Mouse (Mus musculus) stomach, embryonic 14.5 days (tissue): Measurements from ENCODE around the gene Srgap1. TPM values are rescaled to one million over a fixed set of nuclear protein-coding genes. Genes with fewer than 3 reads are reported as not detected.

ENCODE experiments used
- ATAC-seq: fragments of 200-750 bp; cut with Nextera tagmentation; 2 replicates; pipeline ENCODE4 v1.8.0; 2017; ENCODE audit warnings: low read depth, moderate TSS enrichment; ENCODE audit not compliant: insufficient number of reproducible peaks, insufficient read depth, low FRiP score
- H3K27ac ChIP-seq: fragments of 300-500 bp; sonication (generic); 2 replicates; pipeline ENCODE4 v1.5.1; 2014; ENCODE audit warnings: mild to moderate bottlenecking, low read length, moderate library complexity, mixed read lengths
- H3K27me3 ChIP-seq: fragments of 300-500 bp; sonication (generic); 2 replicates; pipeline ENCODE4 v1.6.1; 2014; ENCODE audit warnings: low read length, control low read depth, mixed read lengths; ENCODE audit not compliant: control insufficient read depth, insufficient read depth
- H3K36me3 ChIP-seq: fragments of 300-500 bp; sonication (generic); 2 replicates; pipeline ENCODE4 v1.6.1; 2014; ENCODE audit warnings: mild to moderate bottlenecking, control low read depth, low read length, moderate library complexity, mixed read lengths; ENCODE audit not compliant: control insufficient read depth, insufficient read depth
- H3K4me1 ChIP-seq: fragments of 300-500 bp; sonication (generic); 2 replicates; pipeline ENCODE4 v1.6.1; 2014; ENCODE audit warnings: low read length, control low read depth, mixed read lengths; ENCODE audit not compliant: control insufficient read depth, insufficient read depth
- H3K4me2 ChIP-seq: fragments of 300-500 bp; sonication (generic); replicated peaks from 2 replicates; pipeline ENCODE4 v1.6.1; 2014; ENCODE audit warnings: low read depth, low read length, control low read depth
- H3K4me3 ChIP-seq: fragments of 300-500 bp; sonication (generic); 2 replicates; pipeline ENCODE4 v1.5.1; 2014; ENCODE audit warnings: low read depth, low read length, control low read depth
- H3K9ac ChIP-seq: fragments of 300-500 bp; sonication (generic); replicated peaks from 2 replicates; pipeline ENCODE4 v1.6.1; 2014; ENCODE audit warnings: low read depth, mild to moderate bottlenecking, control low read depth, low read length, moderate library complexity, mixed read lengths
- H3K9me3 ChIP-seq: fragments of 300-500 bp; sonication (generic); 2 replicates; pipeline ENCODE4 v1.6.1; 2016; ENCODE audit warnings: low read depth, low read length, control low read depth; ENCODE audit not compliant: control insufficient read depth
- WGBS: fragments of 180-500 bp; shearing (Covaris S2); extraction: QIAGEN DNeasy Blood & Tissue Kit; methylation state at CpG from one replicate; pipeline ENCODE4 v1.1.7; 2014; 5-methylcytosine and 5-hydroxymethylcytosine counted together
- polyA plus RNA-seq: library from polyadenylated mRNA; unstranded; fragments of >200 nt; fragmentation: Nextera tagmentation; extraction: Ambion mirVana; gene quantifications from 2 replicates; pipeline ENCODE4 v1.2.1, GENCODE M21; 2014

The Srgap1 gene
- polyA plus RNA-seq, 1 experiment from 2014 or later = 15.6 TPM

DNA sequence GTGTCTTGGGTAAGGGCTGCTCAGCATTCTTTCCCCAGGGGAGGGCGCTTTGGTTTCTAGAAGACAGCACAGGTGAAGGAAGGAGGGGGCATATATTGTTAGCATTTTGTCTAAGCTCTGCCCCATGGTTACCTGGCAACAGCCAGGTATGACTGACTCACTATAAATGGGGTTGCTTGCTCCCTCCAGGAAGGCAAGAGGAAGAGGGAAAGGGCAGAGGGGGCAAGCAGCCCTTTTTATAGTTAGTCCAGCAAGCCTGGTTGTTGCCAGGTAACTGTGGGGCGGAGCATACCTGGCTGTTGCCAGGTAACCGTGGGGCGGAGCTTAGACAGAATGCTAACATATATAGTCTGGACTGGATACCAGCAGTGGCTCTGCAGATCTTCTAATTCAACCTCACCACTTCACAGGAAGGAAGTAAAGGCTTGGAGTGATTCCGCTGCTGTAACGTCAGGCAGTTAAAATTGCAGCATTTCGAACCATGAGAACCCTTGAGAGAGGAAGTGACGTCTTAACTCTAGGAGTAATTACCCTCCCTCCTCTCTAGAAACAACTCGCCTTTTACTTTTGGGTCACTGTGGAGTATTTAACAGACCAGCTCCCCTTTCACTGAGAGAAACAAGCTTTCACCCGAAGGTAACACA, 74.7 kb downstream of the Srgap1 start:
- ATAC-seq = peak; percentile 70
- Histone ChIP-seq H3K27ac (no peak overlapping the region), H3K4me3 (no peak overlapping the region), H3K4me1 (peaks cover 15% of the 10 kb centered on the region; the same call in 1 of the 2 replicates), H3K9me3 (no peaks in the 10 kb centered on the region), H3K9ac (no peak overlapping the region), H3K27me3 (no peaks in the 10 kb centered on the region), H3K36me3 (no peaks in the 10 kb centered on the region), H3K4me2 (no peak overlapping the region)
- 76% methylated on average over 10 of the region's 10 CpGs for WGBS

DNA sequence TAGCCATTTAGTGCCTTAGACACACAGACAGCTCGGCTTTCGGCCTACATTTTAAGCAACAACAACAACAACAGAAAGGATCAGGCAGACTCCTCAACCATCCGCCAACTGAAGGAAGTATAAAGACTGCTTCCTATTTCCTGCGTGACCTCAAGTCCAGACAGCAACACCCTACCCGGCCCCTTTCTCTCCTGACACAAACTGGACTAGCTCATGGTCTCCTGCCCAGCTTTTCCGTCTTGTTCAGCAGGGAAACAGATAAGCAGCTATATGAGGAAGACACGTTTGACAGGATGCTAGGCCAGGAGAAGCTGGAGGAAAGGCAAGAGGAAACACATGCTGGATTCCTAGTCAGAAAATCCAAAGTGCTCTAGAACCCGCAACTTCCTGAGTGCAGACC, 75.5 kb downstream of the Srgap1 start:
- no peak for ATAC-seq
- no peaks in the 10 kb centered on the region for H3K36me3 ChIP-seq
- no peak overlapping the region for H3K27ac ChIP-seq
- H3K4me2 ChIP-seq = no peak overlapping the region
- peaks cover 15% of the 10 kb centered on the region; the same call in 1 of the 2 replicates for H3K4me1 ChIP-seq
- H3K27me3 ChIP-seq = no peaks in the 10 kb centered on the region
- no peaks in the 10 kb centered on the region for H3K9me3 ChIP-seq
- 66% methylated on average over 8 of the region's 8 CpGs for WGBS
- no peak overlapping the region for H3K9ac ChIP-seq
- no peak overlapping the region for H3K4me3 ChIP-seq

DNA sequence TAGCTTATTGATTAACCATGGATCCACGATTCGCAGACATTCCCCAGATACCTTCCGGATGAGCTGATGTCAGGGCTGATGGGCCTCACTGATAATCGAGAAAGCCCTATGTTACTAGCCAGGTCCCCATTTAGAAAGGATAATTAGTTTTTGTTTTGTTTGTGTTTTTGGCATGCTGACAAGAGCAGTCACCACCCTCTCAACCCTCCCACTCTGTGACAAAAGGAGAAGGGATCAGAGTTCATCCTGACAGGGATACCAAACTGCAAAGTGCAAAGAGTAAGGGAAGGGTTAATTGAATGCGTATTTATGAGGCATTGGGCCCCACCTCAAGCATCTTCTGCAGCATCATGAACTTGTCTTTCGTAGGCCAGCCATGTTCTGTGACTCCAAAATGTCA, 76.2 kb downstream of the Srgap1 start:
- Histone ChIP-seq H3K4me1 (peaks cover 15% of the 10 kb centered on the region; the same call in 1 of the 2 replicates), H3K9me3 (no peaks in the 10 kb centered on the region), H3K4me2 (no peak overlapping the region), H3K27ac (no peak overlapping the region), H3K27me3 (no peaks in the 10 kb centered on the region), H3K4me3 (no peak overlapping the region), H3K36me3 (no peaks in the 10 kb centered on the region), H3K9ac (no peak overlapping the region)
- 72% methylated on average over 6 of the region's 6 CpGs for WGBS
- no peak for ATAC-seq

DNA sequence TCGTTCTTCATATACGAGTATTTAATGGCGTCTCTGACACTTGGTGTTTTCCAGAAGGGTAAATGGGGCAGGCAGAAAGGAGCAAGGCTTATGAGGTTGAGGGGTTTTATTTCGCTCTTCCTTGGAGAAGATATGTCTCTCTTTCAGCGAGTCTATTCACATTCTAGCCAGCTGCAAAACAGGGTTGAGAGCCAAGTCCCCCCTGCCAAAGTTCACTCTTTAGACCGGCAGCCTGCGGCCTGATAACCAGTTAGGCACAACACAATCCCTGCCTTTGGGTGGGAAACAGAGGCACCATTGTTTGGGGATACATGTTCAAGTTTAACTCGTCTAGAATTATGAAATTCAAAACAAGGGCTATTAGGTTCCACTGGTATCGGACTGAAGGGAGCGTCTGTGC, 83.0 kb downstream of the Srgap1 start:
- Histone ChIP-seq H3K4me3 (no peak overlapping the region), H3K27me3 (no peaks in the 10 kb centered on the region), H3K4me1 (peaks cover 19% of the 10 kb centered on the region; the same call in 1 of the 2 replicates), H3K4me2 (no peak overlapping the region), H3K9ac (no peak overlapping the region), H3K9me3 (no peaks in the 10 kb centered on the region), H3K27ac (no peak overlapping the region), H3K36me3 (no peaks in the 10 kb centered on the region)
- WGBS = 68% methylated on average over 10 of the region's 10 CpGs
- no peak for ATAC-seq

DNA sequence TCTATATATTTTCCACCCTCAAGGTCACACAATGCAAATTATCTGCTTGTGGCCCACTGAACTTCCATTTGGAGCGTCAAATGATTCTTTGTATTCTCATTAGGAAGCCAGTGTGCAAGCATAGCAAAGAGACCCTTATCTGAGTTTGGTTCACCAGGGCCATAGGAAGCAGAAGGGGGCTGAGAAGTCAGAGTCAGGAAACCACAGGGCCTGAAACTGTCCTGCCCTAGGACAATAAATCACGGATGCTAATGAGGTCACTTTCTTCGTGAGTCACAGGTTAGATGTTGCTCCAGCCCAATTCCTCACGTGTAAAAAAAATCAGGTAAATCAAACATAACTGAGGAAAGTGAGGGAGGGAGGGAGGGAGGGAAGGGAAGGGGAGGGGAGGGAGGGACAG, 85.1 kb downstream of the Srgap1 start:
- Histone ChIP-seq H3K9ac (no peak overlapping the region), H3K4me2 (no peak overlapping the region), H3K27ac (no peak overlapping the region), H3K4me1 (peaks cover 6% of the 10 kb centered on the region; the same call in 1 of the 2 replicates), H3K9me3 (no peaks in the 10 kb centered on the region), H3K4me3 (no peak overlapping the region), H3K27me3 (no peaks in the 10 kb centered on the region), H3K36me3 (no peaks in the 10 kb centered on the region)
- WGBS = 29% methylated on average over 4 of the region's 4 CpGs
- ATAC-seq = no peak

DNA sequence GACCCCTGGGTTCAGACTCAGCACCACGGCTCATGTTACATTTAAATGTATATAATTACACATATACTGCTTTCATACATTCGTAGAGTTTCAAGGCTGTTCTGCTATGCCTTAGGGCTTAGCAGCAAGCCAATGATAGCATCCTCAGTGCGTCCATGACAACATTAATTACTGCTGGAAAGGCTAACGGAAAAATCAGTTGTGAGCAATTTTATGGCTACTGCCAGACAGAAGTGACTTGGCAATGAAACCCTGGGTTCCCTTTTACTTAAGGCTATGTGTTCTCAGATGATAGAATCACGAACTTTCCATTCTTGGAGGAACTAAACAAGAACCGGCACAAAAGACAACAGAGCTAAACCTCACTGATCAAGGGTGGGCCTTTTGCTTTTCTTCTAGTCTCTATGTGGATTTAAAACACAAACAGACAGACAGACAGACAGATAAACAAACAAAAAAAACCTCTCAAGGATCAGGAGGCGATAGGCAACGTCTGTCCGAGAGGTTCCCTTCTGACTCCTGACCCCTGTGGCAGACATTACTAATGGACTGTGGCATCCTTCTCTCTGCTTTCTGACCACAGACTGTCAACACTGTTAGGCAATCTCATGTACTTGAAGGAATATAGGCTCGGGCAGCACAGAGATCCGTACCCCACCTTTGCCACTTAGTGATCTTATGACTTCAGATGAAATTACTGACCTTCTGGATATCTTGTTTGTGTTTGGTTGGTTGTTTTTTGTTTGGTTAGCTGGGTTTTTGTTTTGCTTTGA, 85.8 kb downstream of the Srgap1 start:
- Histone ChIP-seq H3K4me3 (no peak overlapping the region), H3K36me3 (no peaks in the 10 kb centered on the region), H3K27ac (no peak overlapping the region), H3K9ac (no peak overlapping the region), H3K27me3 (no peaks in the 10 kb centered on the region), H3K4me1 (peaks cover 7% of the 10 kb centered on the region; the same call in 1 of the 2 replicates), H3K9me3 (no peaks in the 10 kb centered on the region), H3K4me2 (no peak overlapping the region)
- 46% methylated on average over 11 of the region's 11 CpGs for WGBS
- ATAC-seq = no peak

DNA sequence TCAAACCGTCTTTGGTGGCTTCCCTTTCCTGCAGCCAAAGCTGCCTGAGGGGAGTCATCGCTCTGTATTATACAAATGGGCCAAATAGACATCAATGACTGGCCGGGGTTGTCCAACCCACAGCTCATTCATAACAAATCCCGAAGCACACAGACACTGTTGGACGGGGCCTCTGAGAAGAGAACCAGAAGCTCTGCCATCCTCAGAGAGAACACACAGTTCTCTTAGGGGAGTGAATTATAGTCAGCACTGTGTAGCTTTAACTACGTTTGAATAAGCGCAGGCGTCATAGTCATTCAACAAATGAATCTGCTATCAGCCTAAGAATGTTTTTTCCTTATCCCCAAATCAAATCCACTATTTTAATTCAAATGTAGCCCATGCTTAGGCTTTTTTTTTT, 88.4 kb downstream of the Srgap1 start:
- Histone ChIP-seq H3K27me3 (no peaks in the 10 kb centered on the region), H3K36me3 (no peaks in the 10 kb centered on the region), H3K4me1 (peaks cover 10% of the 10 kb centered on the region; the same call in 1 of the 2 replicates), H3K27ac (no peak overlapping the region), H3K4me2 (no peak overlapping the region), H3K4me3 (no peak overlapping the region), H3K9ac (no peak overlapping the region), H3K9me3 (no peaks in the 10 kb centered on the region)
- 56% methylated on average over 8 of the region's 8 CpGs for WGBS
- ATAC-seq = no peak

DNA sequence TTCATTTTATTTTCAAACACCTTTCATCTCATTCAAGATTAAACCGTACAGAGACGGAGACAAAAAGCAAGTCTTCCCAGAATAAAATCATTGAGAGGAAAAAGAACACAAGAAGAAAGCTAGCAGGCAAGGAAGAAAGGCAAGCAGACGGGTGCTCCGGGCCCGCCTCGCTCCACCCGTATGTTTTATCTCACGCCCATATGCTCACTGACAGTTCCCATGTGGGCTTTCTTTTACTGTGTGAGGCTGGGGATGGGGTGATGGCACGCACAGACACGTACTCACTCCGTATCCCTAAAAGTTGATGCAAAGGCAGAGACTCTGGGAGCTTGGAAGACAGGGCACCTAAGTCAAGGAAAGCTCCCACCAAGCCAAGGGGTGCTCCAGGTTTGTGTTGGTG, 90.6 kb downstream of the Srgap1 start:
- ATAC-seq = no peak
- Histone ChIP-seq H3K27me3 (no peaks in the 10 kb centered on the region), H3K4me2 (no peak overlapping the region), H3K27ac (no peak overlapping the region), H3K9me3 (no peaks in the 10 kb centered on the region), H3K9ac (no peak overlapping the region), H3K36me3 (no peaks in the 10 kb centered on the region), H3K4me3 (no peak overlapping the region), H3K4me1 (peaks cover 9% of the 10 kb centered on the region; the same call in 1 of the 2 replicates)
- WGBS = 65% methylated on average over 11 of the region's 11 CpGs
